Mouse (Mus musculus) heart, adult 2 months (tissue): ENCODE measurements at regions not wholly inside any gene's neighbourhood (a gene's known extent, or its start where the extent isn't known, plus 50 kb on each side); places are given as distances from the start of the nearest gene placed in this dataset.
A peak's percentile ranks its signal among the peaks of the same experiment; 100 is the strongest.

Experiments
- CTCF ChIP-seq: fragments of 200-600 bp; IDR thresholded peaks from 2 replicates; pipeline ENCODE4 v1.8.1; 2022; ENCODE audit warnings: antibody characterized with exemption, mild to moderate bottlenecking, moderate library complexity
- EP300 ChIP-seq: fragments of 200-500 bp; IDR thresholded peaks from 2 replicates; pipeline ENCODE4 v1.6.1; 2011; ENCODE audit warnings: low read depth, low read length, control low read depth; ENCODE audit not compliant: insufficient read depth

- TF ChIP-seq EP300 (no peak), CTCF (0 out of 2 replicates have a peak, but pooled peaks have one; percentile 3)
Measured at GRCm38 (mm10) chr5:45102661-45103060, 303.2 kb upstream of the Ldb2 start.
